Mouse (Mus musculus) frontal cortex, adult (tissue): Measurements from ENCODE around the gene Tmem236.

Source experiments
- ATAC-seq: cut with Nextera tagmentation; 2 replicates; pipeline ENCODE4 v1.9.2; 2017; ENCODE audit warnings: mild to moderate bottlenecking, moderate library complexity, mixed read lengths; ENCODE audit not compliant: low TSS enrichment

The Tmem236 gene

GRCm38 (mm10) chr2:14249839-14250564 lies 75.7 kb downstream of the Tmem236 start:
- no peak for ATAC-seq

- no peak for ATAC-seq
These were observed 77.6 kb downstream of the Tmem236 start for GRCm38 (mm10) chr2:14251938-14252337.

- ATAC-seq, result no peak
These were observed 84.1 kb downstream of the Tmem236 start for GRCm38 (mm10) chr2:14258345-14258850.

GRCm38 (mm10) chr2:14262090-14262489 lies 87.8 kb downstream of the Tmem236 start:
- no peak for ATAC-seq

GRCm38 (mm10) chr2:14269160-14269559 lies 94.8 kb downstream of the Tmem236 start:
- ATAC-seq, result no peak
